Mouse (Mus musculus) testis, adult 2 months (tissue): ENCODE results near the gene Hsd17b11. TPM values are rescaled to one million over a fixed set of nuclear protein-coding genes. Genes with fewer than 3 reads are reported as not detected.
"Not testable (repeated sequence)": the region's sequence is repeated elsewhere in the genome, so short reads cannot be mapped to it uniquely, and the experiment has no call there.

Experiments
- H3K27ac ChIP-seq: fragments of 200-500 bp; 2 replicates; pipeline ENCODE4 v1.5.1; 2012; ENCODE audit warnings: low read depth, low read length; ENCODE audit not compliant: control insufficient read depth, insufficient read depth
- H3K27me3 ChIP-seq: fragments of 200-500 bp; 2 replicates; pipeline ENCODE4 v1.6.1; 2012; ENCODE audit warnings: mild to moderate bottlenecking, low read length, moderate library complexity; ENCODE audit not compliant: control insufficient read depth, insufficient read depth
- H3K36me3 ChIP-seq: fragments of 200-500 bp; 2 replicates; pipeline ENCODE4 v1.6.1; 2012; ENCODE audit warnings: mild to moderate bottlenecking, low read length; ENCODE audit not compliant: control insufficient read depth, insufficient read depth
- H3K4me1 ChIP-seq: fragments of 200-500 bp; 2 replicates; pipeline ENCODE4 v1.6.1; 2012; ENCODE audit warnings: low read length; ENCODE audit not compliant: control insufficient read depth, insufficient read depth
- H3K4me3 ChIP-seq: fragments of 200-500 bp; 2 replicates; pipeline ENCODE4 v1.5.1; 2012; ENCODE audit warnings: low read depth, mild to moderate bottlenecking, low read length, moderate library complexity, mixed read lengths; ENCODE audit not compliant: control insufficient read depth
- CTCF ChIP-seq: fragments of 200-500 bp; IDR thresholded peaks from 2 replicates; pipeline ENCODE4 v1.5.1; 2012; ENCODE audit warnings: low read depth, mild to moderate bottlenecking, inconsistent platforms, low read length, moderate library complexity; ENCODE audit not compliant: control insufficient read depth, insufficient read depth, insufficient replicate concordance
- POLR2A ChIP-seq: fragments of 200-500 bp; IDR thresholded peaks from 2 replicates; pipeline ENCODE4 v1.6.1; 2012; ENCODE audit warnings: low read depth, mild to moderate bottlenecking, inconsistent platforms, low read length, moderate library complexity; ENCODE audit not compliant: control insufficient read depth
- polyA plus RNA-seq: library from polyadenylated mRNA; depleted of rRNA; stranded (reverse); fragments of >200 nt; gene quantifications from 2 replicates; pipeline ENCODE4 v1.2.3, GENCODE M21; 2012

Gene Hsd17b11
- polyA plus RNA-seq, 1 experiment = 5.5 TPM

DNA sequence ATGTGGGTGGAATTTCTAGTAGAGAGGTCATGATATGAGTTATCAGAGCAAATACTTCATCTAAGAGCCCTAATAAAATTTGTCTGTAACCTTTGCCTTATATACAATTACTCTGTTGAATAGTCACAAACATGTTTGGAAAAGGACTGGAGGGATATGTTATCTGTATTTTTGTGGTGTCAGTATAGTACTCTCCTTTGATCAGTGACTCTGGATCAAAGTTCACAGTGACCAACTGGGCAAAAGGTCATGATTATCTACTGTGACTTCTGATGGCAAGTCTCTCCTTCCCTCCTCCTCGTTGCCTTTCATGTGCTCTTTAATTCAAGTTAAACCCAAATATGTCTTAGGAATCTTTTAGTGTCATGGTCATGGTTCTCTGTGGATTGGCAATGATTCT, 14.1 kb upstream of the Hsd17b11 start:
- Histone ChIP-seq H3K4me3 (no peak overlapping the region), H3K36me3 (no peaks in the 10 kb centered on the region), H3K4me1 (no peaks in the 10 kb centered on the region; the same call in 1 of the 2 replicates), H3K27ac (no peak overlapping the region), H3K27me3 (no peaks in the 10 kb centered on the region)
- TF ChIP-seq POLR2A (no peak), CTCF (no peak)

DNA sequence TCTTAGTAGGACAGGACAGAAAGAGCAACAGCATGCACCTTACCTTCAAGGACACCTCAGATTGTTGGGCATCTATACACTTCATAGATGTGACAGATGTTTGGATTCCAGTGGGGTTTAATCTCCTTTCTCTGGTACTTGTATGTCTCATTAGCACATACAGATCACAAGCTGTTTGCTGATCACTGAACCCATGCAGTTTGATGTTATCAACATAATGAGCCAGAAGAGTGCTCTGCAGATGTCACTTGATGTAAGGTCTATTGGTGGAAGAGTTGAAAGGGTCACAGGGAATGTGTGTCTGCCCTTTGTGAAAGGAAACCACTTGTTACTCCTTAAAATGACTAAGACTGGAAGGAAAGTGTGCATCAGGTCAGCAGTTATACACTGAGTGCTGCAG, 13.3 kb upstream of the Hsd17b11 start:
- Histone ChIP-seq H3K27me3 (no peaks in the 10 kb centered on the region), H3K4me1 (no peaks in the 10 kb centered on the region; the same call in 1 of the 2 replicates), H3K4me3 (no peak overlapping the region), H3K27ac (0 out of 2 replicates have a peak overlapping the region, but pooled peaks have one; percentile 32), H3K36me3 (no peaks in the 10 kb centered on the region)
- TF ChIP-seq CTCF (no peak), POLR2A (no peak)

DNA sequence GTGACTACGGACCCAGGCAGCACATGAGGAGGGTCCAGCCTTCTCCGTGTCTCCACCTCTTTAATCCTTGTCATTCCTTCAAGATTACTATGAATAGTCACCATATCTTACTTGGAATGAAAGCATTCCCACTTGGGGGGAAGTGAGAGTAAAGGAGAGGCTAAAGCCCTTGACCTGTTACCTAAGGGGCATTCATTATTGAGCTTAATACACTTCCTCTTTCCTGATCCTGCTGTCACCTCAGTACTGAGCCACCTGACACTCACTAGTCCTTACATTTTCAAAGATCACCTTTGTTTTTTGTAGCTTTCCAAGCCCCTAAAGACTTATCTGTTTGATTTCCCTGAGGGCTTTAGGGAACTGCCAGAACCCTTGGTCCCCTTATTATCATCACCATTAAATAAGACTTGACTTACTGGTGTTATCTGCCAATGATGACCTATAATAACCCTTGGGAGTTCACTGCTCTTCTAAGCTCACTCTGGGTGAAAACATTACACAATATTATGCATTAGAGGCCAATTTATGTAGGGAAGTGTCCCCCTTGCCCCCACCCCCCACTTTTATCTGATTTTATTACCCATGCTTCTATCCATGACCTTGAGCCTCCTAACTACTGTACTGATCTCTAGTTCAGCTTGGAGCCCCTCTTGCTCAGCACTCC, 10.8 kb upstream of the Hsd17b11 start:
- Histone ChIP-seq H3K27me3 (no peaks in the 10 kb centered on the region), H3K4me1 (no peaks in the 10 kb centered on the region; the same call in 1 of the 2 replicates), H3K27ac (no peak overlapping the region), H3K4me3 (no peak overlapping the region), H3K36me3 (no peaks in the 10 kb centered on the region)
- no peak for TF ChIP-seq POLR2A
- TF ChIP-seq CTCF = no peak

GRCm38 (mm10) chr5:104025245-104025854, 3.6 kb upstream of the Hsd17b11 start:
- H3K4me1 ChIP-seq = peaks cover 6% of the 10 kb centered on the region; the same call in 1 of the 2 replicates
- H3K36me3 ChIP-seq = no peaks in the 10 kb centered on the region
- no peaks in the 10 kb centered on the region for H3K27me3 ChIP-seq
- H3K4me3 ChIP-seq = no peak overlapping the region
- no peak for TF ChIP-seq POLR2A
- no peak for TF ChIP-seq CTCF
- no peak overlapping the region for H3K27ac ChIP-seq

- Histone ChIP-seq H3K36me3 (no peaks in the 10 kb centered on the region), H3K27me3 (no peaks in the 10 kb centered on the region), H3K4me1 (peaks cover 6% of the 10 kb centered on the region; the same call in 1 of the 2 replicates), H3K4me3 (no peak overlapping the region), H3K27ac (no peak overlapping the region)
- no peak for TF ChIP-seq CTCF
- no peak for TF ChIP-seq POLR2A
Observed at GRCm38 (mm10) chr5:104024762-104025161, 3.0 kb upstream of the Hsd17b11 start.

GRCm38 (mm10) chr5:104024193-104024592, 2.5 kb upstream of the Hsd17b11 start:
- not testable (repeated sequence) for H3K27ac ChIP-seq, H3K36me3 ChIP-seq, H3K4me1 ChIP-seq, H3K4me3 ChIP-seq, H3K27me3 ChIP-seq

GRCm38 (mm10) chr5:104023289-104024020, 1.7 kb upstream of the Hsd17b11 start:
- Histone ChIP-seq H3K4me1 (peaks cover 6% of the 10 kb centered on the region; the same call in 1 of the 2 replicates), H3K27ac (no peak overlapping the region), H3K36me3 (no peaks in the 10 kb centered on the region), H3K4me3 (no peak overlapping the region), H3K27me3 (no peaks in the 10 kb centered on the region)
- TF ChIP-seq POLR2A = no peak
- no peak for TF ChIP-seq CTCF

DNA sequence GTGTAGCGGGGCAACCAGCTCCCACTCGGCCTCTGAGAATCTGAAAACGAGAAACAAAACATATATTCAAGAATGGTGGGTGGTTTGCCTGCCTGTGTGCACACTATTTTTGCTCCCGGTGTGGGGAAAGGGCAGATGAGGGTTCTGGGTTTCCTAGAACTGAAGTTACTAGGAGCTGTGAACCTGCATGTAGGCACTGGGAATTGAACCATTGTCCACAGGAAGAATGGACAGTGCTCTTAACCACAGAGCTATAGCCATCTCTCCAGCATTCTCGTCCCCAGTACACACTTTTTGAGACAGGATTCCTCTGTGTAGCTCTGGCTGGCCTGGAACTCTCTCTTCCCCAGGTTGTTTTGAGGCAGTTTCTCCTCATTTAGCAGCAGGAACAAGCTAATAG, 839 bp upstream of the Hsd17b11 start:
- TF ChIP-seq CTCF = no peak
- TF ChIP-seq POLR2A = no peak
- Histone ChIP-seq H3K36me3 (no peaks in the 10 kb centered on the region), H3K4me3 (no peak overlapping the region), H3K4me1 (peaks cover 6% of the 10 kb centered on the region; the same call in 1 of the 2 replicates), H3K27ac (peak overlapping the region; percentile 22; the same call in 1 of the 2 replicates), H3K27me3 (no peaks in the 10 kb centered on the region)
